Mouse (Mus musculus): ENCODE results near the gene Oog4.
"Not testable (repeated sequence)": the region's sequence is repeated elsewhere in the genome, so short reads cannot be mapped to it uniquely, and the experiment has no call there.

Oog4 gene

GRCm38 (mm10) chr4:143450224-143450623, at the start of gene Oog4:
TSS of gene Oog4 (minus strand) at chr4:143450324.
- no peak for DNase-seq

- DNase-seq, result not testable (repeated sequence)
Measured at GRCm38 (mm10) chr4:143426770-143427169, 23.4 kb downstream of the Oog4 start.

- no peak for DNase-seq
Measured at GRCm38 (mm10) chr4:143414121-143414520, 36.0 kb downstream of the Oog4 start.

- DNase-seq, result no peak
Measured at GRCm38 (mm10) chr4:143413621-143414020, 36.5 kb downstream of the Oog4 start.

GRCm38 (mm10) chr4:143412219-143413092, 37.7 kb downstream of the Oog4 start, which contains the start of gene Pramef8:
TSS of gene Pramef8 (plus strand) at chr4:143412426.
- DNase-seq, result peak; percentile 89 to 92

GRCm38 (mm10) chr4:143411566-143412218, 38.4 kb downstream of the Oog4 start:
- DNase-seq, result peak in 1 of 2 experiments; percentile 27

- no peak for DNase-seq
Measured at GRCm38 (mm10) chr4:143394181-143394580, 55.9 kb downstream of the Oog4 start, which contains the start of gene Pramel1. TSS of gene Pramel1 (plus strand) at chr4:143394428.

- DNase-seq, result peak in 1 of 2 experiments; percentile 9
Measured at GRCm38 (mm10) chr4:143388955-143389702, 61.0 kb downstream of the Oog4 start.

Measured in cerebellum, adult 18-20 months (tissue).